ENCODE assay signal across 8 mouse cellular contexts in genomic region chr11:62731311-62732021, GRCm38 (mm10). TPM values are rescaled to one million over a fixed set of nuclear protein-coding genes. Genes with fewer than 3 reads are reported as not detected.
A peak's percentile ranks its signal among the peaks of the same experiment; 100 is the strongest.
DNase-seq lines count a peak whose midpoint lies in the region; ATAC-seq and TF ChIP-seq lines count a peak whose summit lies in the region.

Gene Zfp287, minus strand, starts transcription at chr11:62731905.

- TF ChIP-seq POLR2A in small intestine, adult 2 months (IDR thresholded peaks at IDR 0.05; ENCODE audit: low read depth, low read length) = peak; percentile 40; the same call in 1 of the 2 replicates

- DNase-seq in adrenal gland, adult 2 months = peak; percentile 92
- peak; percentile 91 for DNase-seq in embryo, embryonic 9.5 days (ENCODE audit: extremely low spot score)
- peak; percentile 89 to 93 for DNase-seq in heart, adult 18-20 months
- DNase-seq in kidney, adult 18-20 months = peak; percentile 85
- peak; percentile 93 for DNase-seq in limb, embryonic 10.5 days (ENCODE audit: low spot score)
- DNase-seq in c-Kit-positive CD71-positive TER-119-positive erythroid progenitor cells, embryonic 14.5 days (ENCODE audit: low spot score) = no peak

- H3K27ac ChIP-seq in limb, embryonic 10.5 days = peak within 1 kb of the TSS; percentile 91
- H3K27ac ChIP-seq in midbrain, embryonic 12.5 days (replicated peaks) = peak within 1 kb of the TSS; percentile 92
- peak within 1 kb of the TSS; percentile 27; the same call in 1 of the 2 replicates for H3K27ac ChIP-seq in small intestine, adult 2 months (ENCODE audit: insufficient read depth, low read depth, low read length)

- peaks cover 26% of the 10 kb centered on the region for H3K36me3 ChIP-seq in limb, embryonic 10.5 days
- H3K36me3 ChIP-seq in midbrain, embryonic 12.5 days = peaks cover 23% of the 10 kb centered on the region
- H3K36me3 ChIP-seq in small intestine, adult 2 months (ENCODE audit: control insufficient read depth, insufficient read depth, low read length) = no peaks in the 10 kb centered on the region

- H3K9ac ChIP-seq in midbrain, embryonic 12.5 days (replicated peaks) = peak within 1 kb of the TSS; percentile 73

- no peak for TF ChIP-seq CTCF in small intestine, adult 2 months (IDR thresholded peaks at IDR 0.05; ENCODE audit: extremely low read depth, insufficient read length, insufficient replicate concordance, low read depth, low read length)

- peak within 1 kb of the TSS; percentile 78 for H3K4me3 ChIP-seq in limb, embryonic 10.5 days
- H3K4me3 ChIP-seq in midbrain, embryonic 12.5 days = peak within 1 kb of the TSS; percentile 70
- peak within 1 kb of the TSS; percentile 81 for H3K4me3 ChIP-seq in small intestine, adult 2 months (ENCODE audit: low read depth, low read length)

- ATAC-seq in midbrain, embryonic 12.5 days (ENCODE audit: low FRiP score, low read depth) = peak; percentile 99

- peak within 1 kb of the TSS; percentile 65 for H3K4me2 ChIP-seq in midbrain, embryonic 12.5 days (replicated peaks)

- no peaks in the 10 kb centered on the region for H3K9me3 ChIP-seq in limb, embryonic 10.5 days (replicated peaks)
- no peaks in the 10 kb centered on the region for H3K9me3 ChIP-seq in midbrain, embryonic 12.5 days

- H3K4me1 ChIP-seq in limb, embryonic 10.5 days = peaks cover 15% of the 10 kb centered on the region
- H3K4me1 ChIP-seq in midbrain, embryonic 12.5 days = peaks cover 17% of the 10 kb centered on the region
- H3K4me1 ChIP-seq in small intestine, adult 2 months (ENCODE audit: control insufficient read depth, insufficient read depth, insufficient read length, low read length) = peaks cover 2% of the 10 kb centered on the region; the same call in 1 of the 2 replicates

- 1% methylated on average over 48 of the region's 48 CpGs for WGBS in limb, embryonic 10.5 days
- under 1% methylated on average over 48 of the region's 48 CpGs for WGBS in midbrain, embryonic 12.5 days
- WGBS in small intestine, adult 2 months = 1% methylated on average over 48 of the region's 48 CpGs

- H3K27me3 ChIP-seq in limb, embryonic 10.5 days (ENCODE audit: low read depth, poor library complexity, severe bottlenecking) = 0 out of 2 replicates have a peak, but pooled peaks cover 3% of the 10 kb centered on the region
- H3K27me3 ChIP-seq in midbrain, embryonic 12.5 days = no peaks in the 10 kb centered on the region
- no peaks in the 10 kb centered on the region for H3K27me3 ChIP-seq in small intestine, adult 2 months (ENCODE audit: control insufficient read depth, insufficient read depth, low read length)

RNA-seq across cellular contexts. Expression of gene Zfp287, which starts in this region (rescaled TPM):
- total RNA-seq in adrenal gland, adult 2 months (2021) = 1 to 10 TPM; 2.9 to 5.0 TPM
- 0.89 and 1.3 TPM in 2 replicates for polyA plus RNA-seq in adrenal gland, adult 2 months (2012; rRNA removed)
- 1 to 10 TPM; 1.8 to 1.9 TPM for total RNA-seq in heart, adult 18-20 months (2021)
- 11.8 and 15.7 TPM in 2 replicates for polyA plus RNA-seq in limb, embryonic 10.5 days (2016; fragmentation: Nextera tagmentation; extraction: Ambion mirVana)
- 20.4 and 21.1 TPM in 2 replicates for polyA plus RNA-seq in midbrain, embryonic 12.5 days (2016; fragmentation: Nextera tagmentation; extraction: Ambion mirVana)
- polyA plus RNA-seq in small intestine, adult 2 months (2012; rRNA removed) = 0.28 and 0.39 TPM in 2 replicates

Comparison
In these comparisons a context has a peak if more than half of its experiments do, and no peak if none do; other contexts are left out.
1. H3K27ac ChIP-seq: peak in every context shown above with its lines; median percentile 92 in midbrain, embryonic 12.5 days; 91 in limb, embryonic 10.5 days; 27 in small intestine, adult 2 months.